Mouse (Mus musculus) liver, embryonic 16.5 days (tissue): Measurements from ENCODE around the gene Xrcc5. TPM values are rescaled to one million over a fixed set of nuclear protein-coding genes. Genes with fewer than 3 reads are reported as not detected.

Experiments used
- ATAC-seq: fragments of 200-750 bp; cut with Nextera tagmentation; 2 replicates; pipeline ENCODE4 v1.8.0; 2017; ENCODE audit warnings: low read depth, mild to moderate bottlenecking, moderate number of reproducible peaks, moderate library complexity
- H3K27ac ChIP-seq: fragments of 300-500 bp; sonication (generic); 2 replicates; pipeline ENCODE4 v1.5.1; 2014; ENCODE audit warnings: mild to moderate bottlenecking, low read length
- H3K27me3 ChIP-seq: fragments of 300-500 bp; sonication (generic); 2 replicates; pipeline ENCODE4 v1.6.1; 2014; ENCODE audit warnings: low read depth, low read length, mixed read lengths; ENCODE audit not compliant: control insufficient read depth, insufficient read depth
- H3K36me3 ChIP-seq: fragments of 300-500 bp; sonication (generic); 2 replicates; pipeline ENCODE4 v1.6.1; 2014; ENCODE audit warnings: mild to moderate bottlenecking; ENCODE audit not compliant: control insufficient read depth, insufficient read depth
- H3K4me1 ChIP-seq: fragments of 300-500 bp; sonication (generic); 2 replicates; pipeline ENCODE4 v1.6.1; 2014; ENCODE audit warnings: low read depth, low read length, mixed read lengths; ENCODE audit not compliant: control insufficient read depth
- H3K4me2 ChIP-seq: fragments of 300-500 bp; sonication (generic); 2 replicates; pipeline ENCODE4 v1.6.1; 2014; ENCODE audit warnings: low read depth, low read length, mixed read lengths
- H3K4me3 ChIP-seq: fragments of 300-500 bp; sonication (generic); 2 replicates; pipeline ENCODE4 v1.5.1; 2014; ENCODE audit warnings: low read depth, mild to moderate bottlenecking, low read length
- H3K9ac ChIP-seq: fragments of 300-500 bp; sonication (generic); 2 replicates; pipeline ENCODE4 v1.6.1; 2014; ENCODE audit warnings: low read depth, low read length
- H3K9me3 ChIP-seq: fragments of 300-500 bp; sonication (generic); replicated peaks from 2 replicates; pipeline ENCODE4 v1.6.1; 2016; ENCODE audit warnings: low read length; ENCODE audit not compliant: control insufficient read depth
- WGBS: fragments of 180-500 bp; shearing (Covaris S2); extraction: QIAGEN DNeasy Blood & Tissue Kit; methylation state at CpG from one replicate; pipeline ENCODE4 v1.1.7; 2014; ENCODE audit not compliant: insufficient replicate concordance; 5-methylcytosine and 5-hydroxymethylcytosine counted together
- polyA plus RNA-seq: library from polyadenylated mRNA; unstranded; fragments of >200 nt; fragmentation: Nextera tagmentation; extraction: Ambion mirVana; gene quantifications from 2 replicates; pipeline ENCODE4 v1.2.1, GENCODE M21; 2015

The Xrcc5 gene
- polyA plus RNA-seq, 1 experiment from 2014 or later = 14.0 TPM

DNA sequence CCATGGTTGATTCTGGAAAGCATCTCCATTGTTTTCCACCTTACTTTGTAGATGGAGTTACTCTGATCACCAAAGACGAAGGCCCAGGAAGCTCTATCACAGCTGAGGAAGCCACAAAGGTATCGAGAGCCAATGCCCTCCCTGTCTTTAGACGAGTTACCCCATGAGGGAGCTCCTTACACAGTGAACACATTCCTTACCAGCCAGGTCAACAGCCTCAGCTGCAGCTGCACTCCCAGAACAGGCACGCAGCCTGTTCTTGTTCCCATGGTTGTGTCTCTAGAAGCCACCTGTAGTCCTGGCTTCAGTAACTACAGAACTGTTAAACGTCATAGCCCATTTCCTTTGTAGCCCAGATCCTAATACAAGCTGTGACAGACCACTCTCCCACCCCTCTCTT, 76.4 kb downstream of the Xrcc5 start:
- Histone ChIP-seq H3K4me2 (no peak overlapping the region), H3K4me1 (no peaks in the 10 kb centered on the region), H3K9ac (no peak overlapping the region), H3K27ac (no peak overlapping the region), H3K36me3 (no peaks in the 10 kb centered on the region; the same call in 1 of the 2 replicates), H3K9me3 (no peaks in the 10 kb centered on the region), H3K4me3 (no peak overlapping the region), H3K27me3 (no peaks in the 10 kb centered on the region)
- 74% methylated on average over 5 of the region's 5 CpGs for WGBS
- ATAC-seq = no peak

- no peaks in the 10 kb centered on the region for H3K9me3 ChIP-seq
- 83% methylated on average over 4 of the region's 4 CpGs for WGBS
- no peak overlapping the region for H3K4me3 ChIP-seq
- no peak overlapping the region for H3K9ac ChIP-seq
- no peaks in the 10 kb centered on the region for H3K27me3 ChIP-seq
- no peak for ATAC-seq
- H3K4me2 ChIP-seq = no peak overlapping the region
- no peak overlapping the region for H3K27ac ChIP-seq
- no peaks in the 10 kb centered on the region for H3K36me3 ChIP-seq
- no peaks in the 10 kb centered on the region for H3K4me1 ChIP-seq
Measured at GRCm38 (mm10) chr1:72390420-72390819, 83.2 kb downstream of the Xrcc5 start.

GRCm38 (mm10) chr1:72399720-72400401, 92.6 kb downstream of the Xrcc5 start:
- no peak overlapping the region for H3K9ac ChIP-seq
- no peak overlapping the region for H3K4me3 ChIP-seq
- H3K36me3 ChIP-seq = no peaks in the 10 kb centered on the region
- H3K27ac ChIP-seq = no peak overlapping the region
- no peak for ATAC-seq
- H3K27me3 ChIP-seq = no peaks in the 10 kb centered on the region
- WGBS = 66% methylated on average over 8 of the region's 8 CpGs
- H3K9me3 ChIP-seq = no peaks in the 10 kb centered on the region
- no peak overlapping the region for H3K4me2 ChIP-seq
- no peaks in the 10 kb centered on the region for H3K4me1 ChIP-seq

GRCm38 (mm10) chr1:72400616-72401015, 93.4 kb downstream of the Xrcc5 start:
- no peak for ATAC-seq

GRCm38 (mm10) chr1:72401331-72402069, 94.3 kb downstream of the Xrcc5 start:
- H3K36me3 ChIP-seq = no peaks in the 10 kb centered on the region
- no peak overlapping the region for H3K9ac ChIP-seq
- H3K4me3 ChIP-seq = no peak overlapping the region
- 52% methylated on average over 8 of the region's 8 CpGs for WGBS
- H3K9me3 ChIP-seq = no peaks in the 10 kb centered on the region
- no peaks in the 10 kb centered on the region for H3K27me3 ChIP-seq
- no peak overlapping the region for H3K27ac ChIP-seq
- no peak for ATAC-seq
- H3K4me2 ChIP-seq = no peak overlapping the region
- H3K4me1 ChIP-seq = no peaks in the 10 kb centered on the region

More at GRCm38 (mm10) chr1:72400616-72401015, 93.4 kb downstream of the Xrcc5 start:
- H3K4me3 ChIP-seq = no peak overlapping the region
- no peaks in the 10 kb centered on the region for H3K9me3 ChIP-seq
- H3K27me3 ChIP-seq = no peaks in the 10 kb centered on the region
- no peaks in the 10 kb centered on the region for H3K36me3 ChIP-seq
- no peak overlapping the region for H3K27ac ChIP-seq
- no peaks in the 10 kb centered on the region for H3K4me1 ChIP-seq
- no peak overlapping the region for H3K9ac ChIP-seq
- 71% methylated on average over 9 of the region's 9 CpGs for WGBS
- no peak overlapping the region for H3K4me2 ChIP-seq

- no peaks in the 10 kb centered on the region for H3K9me3 ChIP-seq
- no peak overlapping the region for H3K27ac ChIP-seq
- no peak for ATAC-seq
- H3K4me1 ChIP-seq = no peaks in the 10 kb centered on the region
- H3K9ac ChIP-seq = no peak overlapping the region
- H3K36me3 ChIP-seq = no peaks in the 10 kb centered on the region
- H3K4me3 ChIP-seq = no peak overlapping the region
- H3K4me2 ChIP-seq = no peak overlapping the region
- WGBS = 62% methylated on average over 14 of the region's 14 CpGs
- H3K27me3 ChIP-seq = no peaks in the 10 kb centered on the region
Measured at GRCm38 (mm10) chr1:72406505-72407079, 99.4 kb downstream of the Xrcc5 start.

DNA sequence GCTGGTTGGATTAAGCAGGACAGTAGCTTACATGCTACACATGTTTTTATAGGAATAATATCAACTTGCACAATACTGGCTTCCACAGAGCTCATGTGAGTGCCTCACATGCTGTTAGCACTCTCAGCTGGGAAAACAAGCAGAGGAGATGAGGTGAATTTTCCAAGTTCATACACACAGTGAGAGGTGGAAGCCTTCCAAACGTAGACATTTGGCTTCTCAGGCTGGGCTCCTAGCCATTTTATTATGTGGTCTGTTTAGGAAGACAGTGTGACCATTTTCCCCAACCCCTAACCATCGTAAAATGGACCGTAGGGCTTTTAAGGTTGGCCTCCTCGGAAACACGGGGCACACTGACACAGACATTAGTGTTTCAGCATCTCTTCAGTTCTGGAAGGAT, 102.7 kb downstream of the Xrcc5 start:
- no peak overlapping the region for H3K4me2 ChIP-seq
- no peak overlapping the region for H3K9ac ChIP-seq
- 63% methylated on average over 5 of the region's 5 CpGs for WGBS
- no peak overlapping the region for H3K4me3 ChIP-seq
- H3K36me3 ChIP-seq = no peaks in the 10 kb centered on the region
- no peaks in the 10 kb centered on the region for H3K4me1 ChIP-seq
- ATAC-seq = no peak
- H3K27ac ChIP-seq = no peak overlapping the region
- H3K9me3 ChIP-seq = no peaks in the 10 kb centered on the region
- no peaks in the 10 kb centered on the region for H3K27me3 ChIP-seq

- Histone ChIP-seq H3K9ac (no peak overlapping the region), H3K4me3 (no peak overlapping the region), H3K4me2 (no peak overlapping the region), H3K36me3 (no peaks in the 10 kb centered on the region), H3K27ac (no peak overlapping the region), H3K9me3 (no peaks in the 10 kb centered on the region), H3K4me1 (no peaks in the 10 kb centered on the region), H3K27me3 (no peaks in the 10 kb centered on the region)
- ATAC-seq = no peak
- 76% methylated on average over 8 of the region's 8 CpGs for WGBS
Measured at GRCm38 (mm10) chr1:72411108-72411507, 103.9 kb downstream of the Xrcc5 start.

GRCm38 (mm10) chr1:72413205-72413604, 106.0 kb downstream of the Xrcc5 start:
- Histone ChIP-seq H3K36me3 (no peaks in the 10 kb centered on the region), H3K27ac (no peak overlapping the region), H3K4me2 (no peak overlapping the region), H3K4me3 (no peak overlapping the region), H3K4me1 (no peaks in the 10 kb centered on the region), H3K9ac (no peak overlapping the region), H3K27me3 (no peaks in the 10 kb centered on the region), H3K9me3 (no peaks in the 10 kb centered on the region)
- no peak for ATAC-seq
- WGBS = 56% methylated on average over 8 of the region's 8 CpGs
